Mouse (Mus musculus) small intestine, adult 2 months (tissue): ENCODE data around the gene Rnf121. TPM values are rescaled to one million over a fixed set of nuclear protein-coding genes. Genes with fewer than 3 reads are reported as not detected.
"Not testable (repeated sequence)": the region's sequence is repeated elsewhere in the genome, so short reads cannot be mapped to it uniquely, and the experiment has no call there.

ENCODE experiments used
- H3K27ac ChIP-seq: fragments of 200-500 bp; 2 replicates; pipeline ENCODE4 v1.5.1; 2012; ENCODE audit warnings: low read depth, low read length, control low read depth, inconsistent platforms; ENCODE audit not compliant: insufficient read depth
- H3K27me3 ChIP-seq: fragments of 200-500 bp; 2 replicates; pipeline ENCODE4 v1.6.1; 2012; ENCODE audit warnings: mild to moderate bottlenecking, moderate library complexity, low read length, inconsistent platforms; ENCODE audit not compliant: control insufficient read depth, insufficient read depth
- H3K36me3 ChIP-seq: fragments of 200-500 bp; 2 replicates; pipeline ENCODE4 v1.6.1; 2012; ENCODE audit warnings: mild to moderate bottlenecking, low read length, control low read depth, inconsistent platforms; ENCODE audit not compliant: control insufficient read depth, insufficient read depth
- H3K4me1 ChIP-seq: fragments of 200-500 bp; 2 replicates; pipeline ENCODE4 v1.6.1; 2012; ENCODE audit warnings: low read length, inconsistent platforms, mixed read lengths; ENCODE audit not compliant: control insufficient read depth, insufficient read depth, insufficient read length
- H3K4me3 ChIP-seq: fragments of 200-500 bp; 2 replicates; pipeline ENCODE4 v1.5.1; 2012; ENCODE audit warnings: low read depth, mild to moderate bottlenecking, control low read depth, inconsistent platforms, low read length, moderate library complexity
- CTCF ChIP-seq: fragments of 200-500 bp; IDR thresholded peaks from 2 replicates; pipeline ENCODE4 v1.5.1; 2012; ENCODE audit warnings: low read depth, mild to moderate bottlenecking, control low read depth, inconsistent platforms, low read length, moderate library complexity, mixed read lengths; ENCODE audit not compliant: insufficient replicate concordance, insufficient read length; ENCODE audit errors: extremely low read depth
- POLR2A ChIP-seq: fragments of 200-500 bp; IDR thresholded peaks from 2 replicates; pipeline ENCODE4 v1.6.1; 2012; ENCODE audit warnings: low read depth, mild to moderate bottlenecking, control low read depth, inconsistent platforms, low read length, moderate library complexity
- WGBS: fragments of 180-500 bp; shearing (Covaris S2); methylation state at CpG from one replicate; pipeline ENCODE4 v1.1.7; 2018; 5-methylcytosine and 5-hydroxymethylcytosine counted together
- polyA plus RNA-seq: library from polyadenylated mRNA; depleted of rRNA; stranded (reverse); fragments of >200 nt; gene quantifications from 2 replicates; pipeline ENCODE4 v1.2.3, GENCODE M21; 2012

Gene Rnf121
- polyA plus RNA-seq, 1 experiment: 26.0 TPM

DNA sequence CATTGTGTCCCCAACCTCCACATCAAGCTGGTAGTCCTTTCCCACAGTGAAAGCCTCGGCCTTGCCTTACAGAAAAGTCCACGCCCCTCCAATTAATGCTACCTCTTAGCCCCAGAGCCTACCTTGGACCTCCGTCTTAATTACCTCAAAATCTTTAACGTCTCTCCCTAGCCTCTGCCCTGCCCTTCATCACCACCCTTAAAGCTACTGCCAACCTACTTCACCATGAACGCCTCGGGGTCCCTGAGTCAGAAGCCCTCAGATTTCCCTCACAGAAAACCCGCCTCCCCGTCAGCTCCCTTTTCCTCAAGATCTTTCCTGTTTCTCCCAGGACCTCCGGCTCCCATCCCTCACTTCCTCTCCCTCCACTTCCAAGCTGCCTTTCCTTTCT lies 619 bp downstream of the Rnf121 start:
- Histone ChIP-seq H3K4me3 (peak overlapping the region; percentile 91), H3K4me1 (peaks cover 8% of the 10 kb centered on the region; the same call in 1 of the 2 replicates), H3K36me3 (peaks cover 2% of the 10 kb centered on the region; the same call in 1 of the 2 replicates), H3K27ac (peak overlapping the region; percentile 53), H3K27me3 (no peaks in the 10 kb centered on the region)
- under 1% methylated on average over 9 of the region's 9 CpGs for WGBS
- TF ChIP-seq CTCF (no peak), POLR2A (no peak)

DNA sequence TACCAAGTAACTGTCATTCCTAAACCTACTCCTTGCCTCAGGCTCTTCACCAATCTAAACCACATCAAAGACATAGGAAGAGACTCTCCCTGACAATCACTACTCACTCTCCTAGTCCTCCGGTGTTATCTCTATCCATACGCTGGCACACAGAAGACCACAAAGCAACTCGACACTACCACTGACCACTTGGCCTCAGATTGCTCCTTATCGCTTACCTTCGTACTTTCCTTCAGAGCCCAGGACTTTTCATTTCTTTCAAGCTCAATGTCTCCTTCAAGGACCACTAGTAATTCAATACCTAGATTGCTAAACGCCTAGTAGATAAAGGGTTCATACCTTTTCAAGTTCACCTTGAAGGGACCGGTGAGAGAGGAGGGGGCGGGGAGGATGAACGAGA lies 1.4 kb downstream of the Rnf121 start:
- 27% methylated on average over 9 of the region's 9 CpGs for WGBS
- Histone ChIP-seq H3K27ac (peak overlapping the region; percentile 48), H3K27me3 (no peaks in the 10 kb centered on the region), H3K4me1 (peaks cover 10% of the 10 kb centered on the region; the same call in 1 of the 2 replicates), H3K4me3 (no peak overlapping the region), H3K36me3 (peaks cover 3% of the 10 kb centered on the region; the same call in 1 of the 2 replicates)
- TF ChIP-seq POLR2A: no peak
- TF ChIP-seq CTCF: no peak

GRCm38 (mm10) chr7:102062203-102062602 lies 3.1 kb downstream of the Rnf121 start:
- H3K27ac ChIP-seq: peak overlapping the region; percentile 25; the same call in 1 of the 2 replicates
- H3K4me3 ChIP-seq: no peak overlapping the region
- H3K4me1 ChIP-seq: peaks cover 10% of the 10 kb centered on the region; the same call in 1 of the 2 replicates
- 29% methylated on average over 1 of the region's 1 CpGs for WGBS
- H3K36me3 ChIP-seq: peaks cover 5% of the 10 kb centered on the region
- TF ChIP-seq POLR2A: no peak
- no peak for TF ChIP-seq CTCF
- no peaks in the 10 kb centered on the region for H3K27me3 ChIP-seq

DNA sequence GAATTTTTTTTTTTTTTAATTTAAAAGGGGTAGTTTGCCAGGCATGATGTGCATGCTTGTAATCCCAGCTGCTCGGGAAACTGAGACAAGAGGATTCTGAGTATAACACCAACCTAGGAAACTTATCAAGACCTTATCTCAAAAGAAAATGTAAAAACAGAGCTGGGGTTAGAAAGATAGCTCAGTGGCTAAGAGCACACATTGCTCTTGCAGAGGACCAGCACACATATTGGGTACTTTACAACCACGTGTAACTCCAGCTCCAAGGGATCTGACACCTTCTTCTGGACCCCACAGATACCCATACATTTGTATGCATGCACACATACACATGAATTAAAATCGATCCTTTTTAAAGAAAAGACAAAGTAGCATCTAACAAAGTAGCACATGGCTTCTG lies 3.9 kb downstream of the Rnf121 start:
- H3K27me3 ChIP-seq: no peaks in the 10 kb centered on the region
- WGBS: 63% methylated on average over 3 of the region's 3 CpGs
- TF ChIP-seq CTCF: no peak
- no peak for TF ChIP-seq POLR2A
- H3K4me1 ChIP-seq: peaks cover 10% of the 10 kb centered on the region; the same call in 1 of the 2 replicates
- peaks cover 8% of the 10 kb centered on the region for H3K36me3 ChIP-seq
- H3K4me3 ChIP-seq: no peak overlapping the region
- no peak overlapping the region for H3K27ac ChIP-seq

DNA sequence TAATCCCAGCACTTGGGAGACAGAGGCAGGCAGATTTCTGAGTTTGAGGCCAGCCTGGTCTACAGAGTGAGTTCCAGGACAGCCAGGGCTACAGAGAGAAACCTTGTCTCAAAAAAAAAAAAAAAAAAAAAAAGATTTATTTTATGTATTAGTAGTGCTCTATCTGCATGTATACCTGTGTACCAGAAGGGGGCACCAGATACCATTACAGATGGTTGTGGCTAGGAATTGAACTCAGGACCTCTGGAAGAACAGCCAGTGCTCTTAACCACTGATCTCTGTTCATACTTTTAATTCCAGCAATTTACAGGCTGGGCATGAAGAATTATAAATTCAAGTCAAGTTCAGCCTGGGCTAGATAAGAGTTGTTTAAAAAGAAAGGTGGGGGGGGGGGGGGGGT lies 16.7 kb downstream of the Rnf121 start:
- not testable (repeated sequence) for H3K27me3 ChIP-seq, H3K4me1 ChIP-seq, H3K36me3 ChIP-seq, H3K27ac ChIP-seq, H3K4me3 ChIP-seq

GRCm38 (mm10) chr7:102042314-102042713 lies 23.0 kb downstream of the Rnf121 start:
- Histone ChIP-seq H3K4me3 (no peak overlapping the region), H3K27ac (no peak overlapping the region), H3K4me1 (no peaks in the 10 kb centered on the region), H3K27me3 (no peaks in the 10 kb centered on the region), H3K36me3 (peaks cover 26% of the 10 kb centered on the region)
- no peak for TF ChIP-seq CTCF
- 36% methylated on average over 2 of the region's 2 CpGs for WGBS

GRCm38 (mm10) chr7:102037318-102037717 lies 28.0 kb downstream of the Rnf121 start:
- 96% methylated on average over 3 of the region's 3 CpGs for WGBS
- Histone ChIP-seq H3K4me3 (no peak overlapping the region), H3K4me1 (no peaks in the 10 kb centered on the region), H3K27ac (no peak overlapping the region), H3K27me3 (no peaks in the 10 kb centered on the region), H3K36me3 (peaks cover 56% of the 10 kb centered on the region)
- TF ChIP-seq POLR2A: no peak
- no peak for TF ChIP-seq CTCF

GRCm38 (mm10) chr7:102035534-102035933 lies 29.7 kb downstream of the Rnf121 start:
- H3K4me1 ChIP-seq: no peaks in the 10 kb centered on the region
- H3K36me3 ChIP-seq: peaks cover 52% of the 10 kb centered on the region
- TF ChIP-seq CTCF: no peak
- TF ChIP-seq POLR2A: no peak
- H3K27ac ChIP-seq: no peak overlapping the region
- H3K27me3 ChIP-seq: no peaks in the 10 kb centered on the region
- no peak overlapping the region for H3K4me3 ChIP-seq
- 74% methylated on average over 2 of the region's 2 CpGs for WGBS

- no peaks in the 10 kb centered on the region for H3K27me3 ChIP-seq
- no peaks in the 10 kb centered on the region for H3K4me1 ChIP-seq
- H3K27ac ChIP-seq: no peak overlapping the region
- 92% methylated on average over 1 of the region's 1 CpGs for WGBS
- no peak overlapping the region for H3K4me3 ChIP-seq
- no peak for TF ChIP-seq CTCF
- no peak for TF ChIP-seq POLR2A
- H3K36me3 ChIP-seq: peaks cover 54% of the 10 kb centered on the region
Observed at GRCm38 (mm10) chr7:102034904-102035303, 30.4 kb downstream of the Rnf121 start.
